Mouse (Mus musculus): Measurements from ENCODE around the gene Bsnd.
A peak's percentile ranks its signal among the peaks of the same experiment; 100 is the strongest.

Bsnd gene

GRCm38 (mm10) chr4:106492116-106492515, at the start of gene Bsnd:
Gene Bsnd, minus strand, starts transcription at chr4:106492283.
- DNase-seq: no peak

- no peak for DNase-seq
Observed at GRCm38 (mm10) chr4:106541491-106541890, 49.4 kb upstream of the Bsnd start.

- no peak for DNase-seq
Observed at GRCm38 (mm10) chr4:106539756-106540155, 47.7 kb upstream of the Bsnd start.

- DNase-seq: no peak
Observed at GRCm38 (mm10) chr4:106534256-106534655, 42.2 kb upstream of the Bsnd start.

- no peak for DNase-seq
Observed at GRCm38 (mm10) chr4:106533421-106534080, 41.5 kb upstream of the Bsnd start.

GRCm38 (mm10) chr4:106530113-106530482, 38.0 kb upstream of the Bsnd start:
- DNase-seq: no peak

GRCm38 (mm10) chr4:106529375-106530112, 37.5 kb upstream of the Bsnd start:
- DNase-seq: peak; percentile 95

GRCm38 (mm10) chr4:106527856-106528547, 35.9 kb upstream of the Bsnd start:
- DNase-seq: peak; percentile 21

- DNase-seq: no peak
Observed at GRCm38 (mm10) chr4:106525001-106525400, 32.9 kb upstream of the Bsnd start.

GRCm38 (mm10) chr4:106524131-106524530, 32.0 kb upstream of the Bsnd start:
- DNase-seq: no peak

- DNase-seq: no peak
Observed at GRCm38 (mm10) chr4:106522547-106522946, 30.5 kb upstream of the Bsnd start.

GRCm38 (mm10) chr4:106514606-106515005, 22.5 kb upstream of the Bsnd start:
- DNase-seq: no peak

GRCm38 (mm10) chr4:106509888-106510287, 17.8 kb upstream of the Bsnd start:
- DNase-seq: no peak

- DNase-seq: no peak
Observed at GRCm38 (mm10) chr4:106505453-106506058, 13.5 kb upstream of the Bsnd start.

GRCm38 (mm10) chr4:106503578-106503977, 11.5 kb upstream of the Bsnd start:
- DNase-seq: no peak

- DNase-seq: no peak
Observed at GRCm38 (mm10) chr4:106500066-106500465, 8.0 kb upstream of the Bsnd start.

- DNase-seq: no peak
Observed at GRCm38 (mm10) chr4:106498471-106498844, 6.4 kb upstream of the Bsnd start.

GRCm38 (mm10) chr4:106497776-106498470, 5.8 kb upstream of the Bsnd start:
- DNase-seq: peak; percentile 37

- DNase-seq: no peak
Observed at GRCm38 (mm10) chr4:106496833-106497232, 4.8 kb upstream of the Bsnd start.

- DNase-seq: peak; percentile 34
Observed at GRCm38 (mm10) chr4:106493639-106494038, 1.6 kb upstream of the Bsnd start.

GRCm38 (mm10) chr4:106490620-106491019, 1.5 kb downstream of the Bsnd start:
- DNase-seq: peak; percentile 33

- no peak for DNase-seq
Observed at GRCm38 (mm10) chr4:106483831-106484230, 8.3 kb downstream of the Bsnd start.

GRCm38 (mm10) chr4:106483215-106483727, 8.8 kb downstream of the Bsnd start:
- no peak for DNase-seq

Data from retina, postnatal 1 day (tissue).